Mouse (Mus musculus): ENCODE data around the gene Pdss2. TPM values are rescaled to one million over a fixed set of nuclear protein-coding genes. Genes with fewer than 3 reads are reported as not detected.
A peak's percentile ranks its signal among the peaks of the same experiment; 100 is the strongest.

Gene Pdss2
- polyA plus RNA-seq, 1 experiment from 2014 or later: 17.6 TPM

GRCm38 (mm10) chr10:43417346-43417745 is 196.1 kb downstream of the Pdss2 start:
- no peak overlapping the region for H3K9ac ChIP-seq (ENCODE audit: low read depth, low read length)
- ATAC-seq (ENCODE audit: low FRiP score, low TSS enrichment): no peak
- no peaks in the 10 kb centered on the region for H3K27me3 ChIP-seq (ENCODE audit: control insufficient read depth, insufficient read depth, low read length)
- H3K9me3 ChIP-seq (ENCODE audit: control insufficient read depth, low read length): no peaks in the 10 kb centered on the region
- H3K4me3 ChIP-seq (ENCODE audit: low read length): no peak overlapping the region
- H3K4me2 ChIP-seq (replicated peaks; ENCODE audit: low read depth, low read length): no peak overlapping the region
- no peak overlapping the region for H3K27ac ChIP-seq (ENCODE audit: low read depth, low read length)
- H3K4me1 ChIP-seq (ENCODE audit: control insufficient read depth, insufficient read depth, low read length): no peaks in the 10 kb centered on the region
- no peaks in the 10 kb centered on the region for H3K36me3 ChIP-seq (ENCODE audit: control insufficient read depth, insufficient read depth, low read length)
- 93% methylated on average over 6 of the region's 6 CpGs for WGBS

GRCm38 (mm10) chr10:43420660-43421413 is 199.6 kb downstream of the Pdss2 start:
- H3K4me1 ChIP-seq (ENCODE audit: control insufficient read depth, insufficient read depth, low read length): no peaks in the 10 kb centered on the region
- H3K36me3 ChIP-seq (ENCODE audit: control insufficient read depth, insufficient read depth, low read length): no peaks in the 10 kb centered on the region

GRCm38 (mm10) chr10:43422061-43422770 is 200.9 kb downstream of the Pdss2 start:
- Histone ChIP-seq H3K4me1 (ENCODE audit: control insufficient read depth, insufficient read depth, low read length) (no peaks in the 10 kb centered on the region), H3K36me3 (ENCODE audit: control insufficient read depth, insufficient read depth, low read length) (no peaks in the 10 kb centered on the region), H3K27ac (ENCODE audit: low read depth, low read length) (no peak overlapping the region), H3K9ac (ENCODE audit: low read depth, low read length) (no peak overlapping the region), H3K4me3 (ENCODE audit: low read length) (no peak overlapping the region), H3K4me2 (replicated peaks; ENCODE audit: low read depth, low read length) (no peak overlapping the region), H3K27me3 (ENCODE audit: control insufficient read depth, insufficient read depth, low read length) (no peaks in the 10 kb centered on the region), H3K9me3 (ENCODE audit: control insufficient read depth, low read length) (no peaks in the 10 kb centered on the region)
- 83% methylated on average over 15 of the region's 15 CpGs for WGBS
- no peak for ATAC-seq (ENCODE audit: low FRiP score, low TSS enrichment)

More at GRCm38 (mm10) chr10:43420660-43421413, 199.6 kb downstream of the Pdss2 start:
- no peak for ATAC-seq (ENCODE audit: low FRiP score, low TSS enrichment)
- no peaks in the 10 kb centered on the region for H3K27me3 ChIP-seq (ENCODE audit: control insufficient read depth, insufficient read depth, low read length)
- H3K4me2 ChIP-seq (replicated peaks; ENCODE audit: low read depth, low read length): no peak overlapping the region
- no peak overlapping the region for H3K27ac ChIP-seq (ENCODE audit: low read depth, low read length)
- WGBS: 68% methylated on average over 22 of the region's 22 CpGs
- H3K4me3 ChIP-seq (ENCODE audit: low read length): no peak overlapping the region
- no peaks in the 10 kb centered on the region for H3K9me3 ChIP-seq (ENCODE audit: control insufficient read depth, low read length)
- no peak overlapping the region for H3K9ac ChIP-seq (ENCODE audit: low read depth, low read length)

- Histone ChIP-seq H3K9ac (ENCODE audit: low read depth, low read length) (no peak overlapping the region), H3K27me3 (ENCODE audit: control insufficient read depth, insufficient read depth, low read length) (no peaks in the 10 kb centered on the region), H3K4me1 (ENCODE audit: control insufficient read depth, insufficient read depth, low read length) (no peaks in the 10 kb centered on the region), H3K36me3 (ENCODE audit: control insufficient read depth, insufficient read depth, low read length) (no peaks in the 10 kb centered on the region), H3K4me2 (replicated peaks; ENCODE audit: low read depth, low read length) (no peak overlapping the region), H3K9me3 (ENCODE audit: control insufficient read depth, low read length) (no peaks in the 10 kb centered on the region), H3K27ac (ENCODE audit: low read depth, low read length) (no peak overlapping the region), H3K4me3 (ENCODE audit: low read length) (no peak overlapping the region)
- WGBS: 82% methylated on average over 5 of the region's 5 CpGs
- ATAC-seq (ENCODE audit: low FRiP score, low TSS enrichment): no peak
Measured at GRCm38 (mm10) chr10:43424545-43424944, 203.3 kb downstream of the Pdss2 start.

GRCm38 (mm10) chr10:43430606-43431005 is 209.3 kb downstream of the Pdss2 start:
- Histone ChIP-seq H3K4me3 (ENCODE audit: low read length) (no peak overlapping the region), H3K36me3 (ENCODE audit: control insufficient read depth, insufficient read depth, low read length) (no peaks in the 10 kb centered on the region), H3K9me3 (ENCODE audit: control insufficient read depth, low read length) (0 out of 2 replicates have a peak, but pooled peaks cover 4% of the 10 kb centered on the region), H3K4me2 (replicated peaks; ENCODE audit: low read depth, low read length) (no peak overlapping the region), H3K9ac (ENCODE audit: low read depth, low read length) (no peak overlapping the region), H3K27ac (ENCODE audit: low read depth, low read length) (no peak overlapping the region), H3K4me1 (ENCODE audit: control insufficient read depth, insufficient read depth, low read length) (no peaks in the 10 kb centered on the region), H3K27me3 (ENCODE audit: control insufficient read depth, insufficient read depth, low read length) (no peaks in the 10 kb centered on the region)
- no peak for ATAC-seq (ENCODE audit: low FRiP score, low TSS enrichment)
- WGBS: 91% methylated on average over 5 of the region's 5 CpGs

- H3K4me2 ChIP-seq (replicated peaks; ENCODE audit: low read depth, low read length): no peak overlapping the region
- H3K27ac ChIP-seq (ENCODE audit: low read depth, low read length): no peak overlapping the region
- H3K9ac ChIP-seq (ENCODE audit: low read depth, low read length): no peak overlapping the region
- H3K27me3 ChIP-seq (ENCODE audit: control insufficient read depth, insufficient read depth, low read length): no peaks in the 10 kb centered on the region
- H3K9me3 ChIP-seq (ENCODE audit: control insufficient read depth, low read length): 0 out of 2 replicates have a peak, but pooled peaks cover 4% of the 10 kb centered on the region
- no peaks in the 10 kb centered on the region for H3K36me3 ChIP-seq (ENCODE audit: control insufficient read depth, insufficient read depth, low read length)
- WGBS: 79% methylated on average over 4 of the region's 4 CpGs
- no peak overlapping the region for H3K4me3 ChIP-seq (ENCODE audit: low read length)
- H3K4me1 ChIP-seq (ENCODE audit: control insufficient read depth, insufficient read depth, low read length): peaks cover 6% of the 10 kb centered on the region
- no peak for ATAC-seq (ENCODE audit: low FRiP score, low TSS enrichment)
Measured at GRCm38 (mm10) chr10:43434326-43434725, 213.0 kb downstream of the Pdss2 start.

GRCm38 (mm10) chr10:43435757-43436156 is 214.5 kb downstream of the Pdss2 start:
- Histone ChIP-seq H3K27me3 (ENCODE audit: control insufficient read depth, insufficient read depth, low read length) (no peaks in the 10 kb centered on the region), H3K4me2 (replicated peaks; ENCODE audit: low read depth, low read length) (no peak overlapping the region), H3K27ac (ENCODE audit: low read depth, low read length) (no peak overlapping the region), H3K9ac (ENCODE audit: low read depth, low read length) (no peak overlapping the region), H3K4me3 (ENCODE audit: low read length) (no peak overlapping the region), H3K36me3 (ENCODE audit: control insufficient read depth, insufficient read depth, low read length) (no peaks in the 10 kb centered on the region), H3K4me1 (ENCODE audit: control insufficient read depth, insufficient read depth, low read length) (peaks cover 17% of the 10 kb centered on the region), H3K9me3 (ENCODE audit: control insufficient read depth, low read length) (0 out of 2 replicates have a peak, but pooled peaks cover 1% of the 10 kb centered on the region)
- WGBS: 90% methylated on average over 3 of the region's 3 CpGs
- ATAC-seq (ENCODE audit: low FRiP score, low TSS enrichment): no peak

GRCm38 (mm10) chr10:43439492-43439941 is 218.2 kb downstream of the Pdss2 start:
- 7% methylated on average over 7 of the region's 7 CpGs for WGBS
- no peak overlapping the region for H3K9ac ChIP-seq (ENCODE audit: low read depth, low read length)
- H3K27ac ChIP-seq (ENCODE audit: low read depth, low read length): peak overlapping the region; percentile 14; the same call in 1 of the 2 replicates
- H3K36me3 ChIP-seq (ENCODE audit: control insufficient read depth, insufficient read depth, low read length): no peaks in the 10 kb centered on the region
- no peak for ATAC-seq (ENCODE audit: low FRiP score, low TSS enrichment)
- no peak overlapping the region for H3K4me3 ChIP-seq (ENCODE audit: low read length)
- peaks cover 20% of the 10 kb centered on the region for H3K4me1 ChIP-seq (ENCODE audit: control insufficient read depth, insufficient read depth, low read length)
- H3K27me3 ChIP-seq (ENCODE audit: control insufficient read depth, insufficient read depth, low read length): no peaks in the 10 kb centered on the region
- H3K9me3 ChIP-seq (ENCODE audit: control insufficient read depth, low read length): no peaks in the 10 kb centered on the region
- no peak overlapping the region for H3K4me2 ChIP-seq (replicated peaks; ENCODE audit: low read depth, low read length)

GRCm38 (mm10) chr10:43440050-43440449 is 218.8 kb downstream of the Pdss2 start:
- peak overlapping the region; percentile 63; the same call in 1 of the 2 replicates for H3K27ac ChIP-seq (ENCODE audit: low read depth, low read length)
- 17% methylated on average over 13 of the region's 13 CpGs for WGBS
- no peak; the same call in 1 of the 2 replicates for ATAC-seq (ENCODE audit: low FRiP score, low TSS enrichment)

More at GRCm38 (mm10) chr10:43440050-43440449, 218.8 kb downstream of the Pdss2 start:
- H3K9ac ChIP-seq (ENCODE audit: low read depth, low read length): no peak overlapping the region
- H3K4me2 ChIP-seq (replicated peaks; ENCODE audit: low read depth, low read length): no peak overlapping the region
- no peaks in the 10 kb centered on the region for H3K36me3 ChIP-seq (ENCODE audit: control insufficient read depth, insufficient read depth, low read length)
- H3K27me3 ChIP-seq (ENCODE audit: control insufficient read depth, insufficient read depth, low read length): no peaks in the 10 kb centered on the region
- peaks cover 20% of the 10 kb centered on the region for H3K4me1 ChIP-seq (ENCODE audit: control insufficient read depth, insufficient read depth, low read length)
- no peak overlapping the region for H3K4me3 ChIP-seq (ENCODE audit: low read length)
- no peaks in the 10 kb centered on the region for H3K9me3 ChIP-seq (ENCODE audit: control insufficient read depth, low read length)
